Mouse (Mus musculus): Measurements from ENCODE around the gene Olah.

Olah gene

DNA sequence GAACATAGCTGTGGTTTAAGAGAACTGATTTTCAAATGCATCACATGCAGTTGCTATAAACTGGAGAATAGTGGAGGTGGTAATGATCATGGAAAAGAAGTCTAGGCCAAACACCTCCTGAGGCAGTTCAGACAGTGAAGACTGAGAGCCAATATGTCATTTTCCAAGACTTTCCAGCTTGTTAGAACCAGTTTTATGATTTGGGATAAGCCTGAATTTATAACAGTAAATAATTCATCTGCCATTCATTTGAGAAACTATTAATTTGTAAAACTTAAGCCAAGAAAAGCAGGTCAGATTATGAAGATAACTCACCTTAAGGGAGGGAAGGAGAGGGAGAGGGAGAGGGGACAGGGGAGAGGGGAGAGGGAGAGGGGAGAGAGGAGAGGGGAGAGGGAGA lies 43.9 kb downstream of the Olah start:
- DNase-seq (ENCODE audit: low read depth, low spot score), result no peak

DNA sequence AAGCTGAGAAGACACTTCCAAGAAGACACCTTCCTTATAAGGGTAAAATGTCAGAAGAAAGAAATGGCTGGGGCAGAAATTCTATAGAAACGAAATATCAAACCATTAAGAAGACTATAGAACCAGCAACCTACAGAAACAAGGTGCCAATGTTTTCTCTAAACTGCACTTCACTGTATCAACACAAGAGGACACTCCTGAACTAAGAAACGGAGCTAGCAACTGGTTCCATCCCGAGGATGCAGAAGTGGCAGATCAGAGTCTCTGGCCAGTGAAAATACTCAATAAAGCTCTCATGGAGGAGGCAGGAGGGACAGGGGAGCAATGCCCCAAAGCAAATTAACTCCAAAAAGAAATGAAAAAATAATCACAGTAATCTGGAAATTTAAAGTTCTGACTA lies 48.1 kb downstream of the Olah start:
- peak; percentile 38 for DNase-seq (ENCODE audit: low read depth, low spot score)

DNA sequence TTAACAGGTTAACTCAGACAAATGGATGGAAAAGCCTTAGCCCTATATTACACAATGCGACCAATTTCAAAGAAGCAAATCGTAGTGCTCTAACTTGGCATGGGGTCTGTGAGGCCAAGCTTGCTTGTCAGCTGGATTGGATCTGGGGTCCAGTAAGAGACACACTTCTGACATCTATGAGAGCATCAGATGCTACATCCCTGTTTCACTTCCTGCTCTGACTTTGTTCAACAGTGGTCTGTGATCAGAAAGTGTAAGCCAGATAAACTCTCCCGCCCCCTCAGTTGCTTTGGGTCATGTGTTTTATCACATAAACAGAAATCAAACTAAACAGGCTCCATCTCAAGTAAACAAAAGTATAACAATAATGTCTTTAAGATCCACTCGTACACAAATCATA lies 48.6 kb downstream of the Olah start:
- DNase-seq (ENCODE audit: low read depth, low spot score), result no peak

DNA sequence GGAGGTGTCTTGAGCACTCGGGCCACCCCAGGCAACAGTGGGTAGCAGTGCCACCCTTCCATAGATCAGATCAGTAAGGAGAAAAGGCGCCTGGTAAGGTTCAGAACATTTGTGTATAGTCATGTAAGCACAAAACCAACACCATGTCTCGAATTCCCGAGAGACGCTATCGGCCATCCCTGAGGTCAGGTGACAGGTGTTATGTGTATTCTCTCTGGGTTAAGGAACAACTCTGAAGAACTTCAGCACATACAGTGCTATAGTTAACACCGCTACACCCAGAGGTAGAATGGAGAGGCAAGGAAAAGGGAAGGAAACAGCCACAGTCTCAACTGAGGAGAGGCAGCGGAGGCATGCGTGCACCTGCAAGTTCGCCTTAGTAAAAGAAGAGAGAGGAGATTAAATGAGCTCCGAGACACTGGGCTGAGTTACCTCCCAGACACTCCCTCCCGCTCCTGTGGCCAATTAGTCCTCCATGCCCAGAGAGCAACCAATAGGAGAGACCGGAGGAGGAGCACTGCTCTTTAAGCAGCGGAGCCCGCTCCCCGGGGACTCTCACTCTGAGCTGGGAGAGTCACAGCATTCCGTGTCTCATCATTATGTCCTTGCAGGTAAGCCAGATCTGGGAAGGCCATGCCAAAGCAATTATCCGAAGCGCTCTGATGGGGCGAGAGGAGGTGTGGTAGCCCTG lies 61.3 kb downstream of the Olah start, which contains the start of gene Acbd7:
Gene Acbd7 (plus strand): TSS at position 558 of the 691 bp plus-strand sequence.
- peak; percentile 71 for DNase-seq (ENCODE audit: low read depth, low spot score)

DNA sequence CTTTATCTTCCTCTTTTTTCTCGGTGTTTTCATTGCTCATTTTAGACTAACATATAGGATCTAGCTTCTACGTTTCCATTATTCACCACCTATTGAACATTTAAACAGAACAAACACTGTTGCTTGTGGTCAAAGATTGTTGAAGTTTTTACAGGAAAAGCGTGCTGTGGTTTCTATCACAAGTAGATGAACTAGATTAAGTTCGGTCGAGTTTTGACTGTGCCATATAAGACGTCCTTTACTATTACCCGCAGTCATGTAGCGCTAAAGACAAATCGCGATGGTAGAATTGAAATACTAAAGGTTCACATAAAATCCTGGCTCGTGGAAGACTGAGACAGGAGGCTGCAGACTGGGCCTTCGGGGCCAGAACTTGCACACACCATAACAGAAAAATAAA lies 63.2 kb downstream of the Olah start:
- peak; percentile 74 for DNase-seq (ENCODE audit: low read depth, low spot score)

DNA sequence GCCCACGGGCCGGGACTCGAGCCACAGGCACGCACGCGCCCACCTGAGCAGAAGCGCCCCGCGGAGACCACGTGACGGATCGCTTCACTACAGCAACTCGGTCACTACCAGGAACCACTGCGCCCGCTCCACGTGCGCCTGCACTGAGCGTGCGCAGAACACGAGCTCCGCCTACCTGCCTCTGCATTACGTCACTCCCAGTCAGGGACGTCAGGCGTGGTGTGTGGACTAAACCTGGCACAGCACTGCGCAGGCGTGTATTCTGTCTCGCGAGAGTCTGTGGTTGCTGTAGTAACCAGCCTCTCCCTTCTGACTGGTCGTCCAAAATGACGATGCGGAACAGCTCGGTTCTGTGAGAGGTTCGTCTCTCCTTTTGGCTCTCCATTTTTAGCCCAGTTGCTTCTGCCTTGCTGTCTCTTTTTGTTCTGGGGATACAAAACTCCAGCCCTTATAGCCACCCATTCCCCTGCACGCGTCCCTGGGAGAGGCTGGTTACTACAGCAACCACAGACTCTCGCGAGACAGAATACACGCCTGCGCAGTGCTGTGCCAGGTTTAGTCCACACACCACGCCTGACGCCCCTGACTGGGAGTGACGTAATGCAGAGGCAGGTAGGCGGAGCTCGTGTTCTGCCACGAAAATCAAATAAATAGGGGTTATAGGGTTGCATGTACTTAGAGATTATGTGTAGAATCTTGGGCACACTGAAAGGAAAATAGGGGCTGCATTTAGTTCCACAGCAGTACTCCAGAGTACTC lies 64.3 kb downstream of the Olah start, which contains the start of gene Rpp38:
Gene Rpp38 (minus strand): TSS at position 160 of the 759 bp plus-strand sequence.
- DNase-seq (ENCODE audit: low read depth, low spot score), result peak; percentile 99

DNA sequence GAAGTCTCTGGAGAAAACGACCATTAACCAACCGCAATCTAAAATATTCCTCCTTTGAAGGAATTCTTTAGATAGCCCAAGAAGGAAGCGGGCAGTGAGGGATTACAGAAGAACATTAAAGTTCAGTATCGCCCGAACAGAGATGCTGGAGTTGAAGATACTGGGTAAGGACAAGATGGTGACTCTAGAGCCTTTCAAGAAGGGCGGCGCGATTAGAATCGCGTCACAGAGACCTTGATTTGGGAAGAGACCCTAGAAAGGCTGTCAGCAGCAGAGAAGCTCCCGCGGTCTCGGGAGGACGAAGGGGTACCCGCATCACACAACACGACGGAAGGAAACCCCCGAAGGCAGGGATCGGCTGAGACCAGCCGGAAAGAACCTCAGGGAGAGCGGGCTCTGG lies 65.0 kb downstream of the Olah start:
- no peak for DNase-seq (ENCODE audit: low read depth, low spot score)

DNA sequence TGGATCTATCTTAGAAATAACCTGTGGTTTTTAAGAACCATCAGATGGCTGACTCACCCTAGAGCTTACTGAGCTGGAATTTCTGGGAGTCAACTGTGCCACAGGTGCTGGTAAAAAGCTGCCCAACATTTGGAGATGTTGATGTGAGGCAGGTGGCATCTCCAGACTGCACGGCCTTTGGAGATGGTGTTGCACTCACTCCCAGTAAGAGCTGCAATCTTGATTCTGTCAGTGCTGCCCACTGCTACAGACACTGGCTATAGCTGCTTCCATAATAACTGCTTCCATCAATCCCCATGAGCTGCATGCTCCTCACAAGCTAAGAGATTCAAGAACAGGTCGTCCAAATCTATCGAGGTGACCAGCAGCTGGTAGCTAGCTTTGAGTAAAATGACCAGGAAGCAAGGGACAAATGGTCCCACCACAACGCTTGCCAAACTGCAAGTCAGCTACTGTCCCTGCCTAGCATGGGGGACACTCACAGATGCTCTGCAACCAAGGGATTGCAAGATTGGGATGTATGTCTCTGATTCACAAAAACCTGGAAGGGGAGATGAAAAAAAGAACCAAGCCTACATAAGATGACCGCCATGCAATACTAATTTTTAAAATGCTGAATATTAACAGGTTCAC lies 65.8 kb downstream of the Olah start:
- DNase-seq (ENCODE audit: low read depth, low spot score), result no peak

DNA sequence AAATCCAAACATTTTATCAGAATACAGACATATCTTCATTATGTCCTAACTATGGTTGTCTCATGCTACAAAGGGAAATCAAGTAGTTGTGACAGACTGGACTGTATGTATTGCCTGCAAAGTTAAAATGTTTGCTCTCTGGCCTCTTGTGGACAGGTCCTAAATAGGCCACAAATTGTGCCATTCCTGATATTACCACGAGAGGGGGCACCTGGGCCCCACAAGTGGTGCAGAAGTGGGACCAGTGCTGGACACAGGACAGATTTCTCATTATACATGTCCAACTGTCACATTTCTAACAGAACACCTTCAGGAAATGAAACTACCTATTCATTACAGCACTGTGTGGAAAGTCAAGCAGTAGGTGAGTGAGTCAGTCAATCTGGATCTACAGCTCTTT lies 69.7 kb downstream of the Olah start:
- DNase-seq (ENCODE audit: low read depth, low spot score), result peak; percentile 34

DNA sequence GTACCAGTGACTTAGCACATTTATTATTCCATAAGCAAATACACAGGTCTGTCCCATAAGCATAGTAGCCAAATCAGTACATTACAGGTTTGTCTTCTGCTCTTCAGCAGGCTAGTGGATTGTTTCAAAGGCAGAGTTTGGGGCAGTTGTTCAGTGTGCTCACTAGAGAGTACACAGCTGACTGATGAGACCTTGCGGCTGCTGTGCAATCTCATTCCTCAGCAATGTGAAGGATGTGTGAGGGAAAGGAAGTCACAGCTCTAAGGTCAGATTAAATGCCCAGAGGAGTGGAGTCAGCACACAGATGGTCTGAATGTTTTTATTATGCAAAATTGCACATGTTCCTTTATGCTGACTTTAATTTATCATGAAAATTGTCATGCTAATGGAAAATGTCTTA lies 70.5 kb downstream of the Olah start:
- DNase-seq (ENCODE audit: low read depth, low spot score), result no peak

DNA sequence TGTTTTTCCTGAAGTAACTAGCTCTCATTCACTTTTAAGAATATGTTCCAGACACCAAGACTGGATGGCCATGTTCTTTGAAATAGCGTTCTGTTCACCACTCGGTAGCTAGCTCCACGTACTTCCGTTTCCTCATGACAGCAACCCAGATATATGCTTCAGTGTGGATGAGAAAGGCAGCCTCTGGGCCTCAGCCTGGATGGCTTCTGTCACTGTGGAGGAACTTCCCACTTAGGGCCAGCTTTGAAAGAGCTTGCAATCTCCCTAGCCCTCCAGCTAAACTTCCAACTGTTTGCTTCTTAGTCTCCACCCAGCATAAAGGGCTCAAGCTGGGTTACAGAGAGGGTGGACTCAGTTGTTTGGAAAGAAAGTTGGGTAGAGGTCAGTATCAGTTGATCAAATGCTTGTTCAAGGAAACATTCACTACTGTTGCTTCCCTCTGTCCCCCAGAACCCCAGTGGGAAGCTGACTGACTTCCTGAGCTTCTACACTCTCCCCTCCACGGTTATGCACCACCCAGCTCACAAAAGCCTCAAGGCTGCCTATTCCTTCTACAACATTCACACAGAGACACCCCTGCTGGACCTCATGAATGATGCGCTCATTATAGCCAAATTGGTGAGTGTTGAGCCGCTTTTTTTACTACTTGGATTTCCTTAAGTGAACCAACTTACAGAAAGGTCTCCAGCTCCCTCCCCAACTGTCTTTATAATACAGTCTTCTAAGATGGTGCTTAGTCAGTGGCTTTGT lies 72.5 kb downstream of the Olah start:
- no peak for DNase-seq (ENCODE audit: low read depth, low spot score)

DNA sequence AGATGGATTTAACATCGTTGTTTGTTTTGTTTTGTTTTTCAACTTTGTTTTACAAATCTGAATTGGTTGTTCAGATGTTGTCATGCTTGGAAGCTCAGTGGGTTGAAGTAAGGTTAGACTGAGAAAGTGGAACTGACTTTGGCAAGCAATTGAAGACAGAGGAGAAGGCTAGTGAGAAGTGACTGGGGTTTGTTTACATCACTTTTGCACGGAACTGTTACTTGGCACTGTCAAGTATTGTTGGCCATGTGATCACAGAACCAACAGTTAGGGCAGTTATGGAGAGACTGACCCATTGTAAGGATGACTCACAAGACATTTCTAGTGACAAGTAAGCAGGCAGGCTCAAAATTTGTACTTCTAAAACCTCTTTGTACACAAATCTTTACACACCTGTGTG lies 73.9 kb downstream of the Olah start:
- DNase-seq (ENCODE audit: low read depth, low spot score), result no peak

DNA sequence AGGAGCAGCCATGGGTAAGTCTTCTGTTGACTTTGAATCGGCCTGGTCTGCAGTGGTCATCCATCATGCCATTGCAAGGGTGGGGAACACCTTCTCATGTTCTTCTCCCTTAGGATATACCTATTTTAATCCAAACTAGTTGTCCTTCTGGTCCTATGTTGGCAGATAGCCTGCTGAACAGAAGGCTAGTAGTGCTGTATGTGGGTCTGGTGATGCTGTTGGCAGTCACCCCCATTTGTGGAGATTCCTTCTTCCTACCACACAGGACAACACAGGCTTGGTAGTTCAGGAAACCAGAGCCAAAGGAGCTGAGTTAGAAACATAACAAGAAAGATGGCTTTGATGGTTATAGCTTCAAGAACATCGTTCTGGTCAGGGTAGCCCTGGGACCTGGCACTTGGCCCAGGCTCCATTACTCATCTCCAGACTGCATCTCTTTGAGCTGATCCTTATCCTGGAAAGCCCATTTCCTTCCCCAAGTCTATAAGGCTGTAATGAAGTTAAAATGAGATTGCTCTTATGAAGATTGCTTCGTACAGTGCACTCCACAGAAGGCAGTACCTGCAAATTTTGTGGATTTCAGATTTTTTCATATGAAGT lies 91.5 kb downstream of the Olah start:
- DNase-seq (ENCODE audit: low read depth, low spot score), result no peak

DNA sequence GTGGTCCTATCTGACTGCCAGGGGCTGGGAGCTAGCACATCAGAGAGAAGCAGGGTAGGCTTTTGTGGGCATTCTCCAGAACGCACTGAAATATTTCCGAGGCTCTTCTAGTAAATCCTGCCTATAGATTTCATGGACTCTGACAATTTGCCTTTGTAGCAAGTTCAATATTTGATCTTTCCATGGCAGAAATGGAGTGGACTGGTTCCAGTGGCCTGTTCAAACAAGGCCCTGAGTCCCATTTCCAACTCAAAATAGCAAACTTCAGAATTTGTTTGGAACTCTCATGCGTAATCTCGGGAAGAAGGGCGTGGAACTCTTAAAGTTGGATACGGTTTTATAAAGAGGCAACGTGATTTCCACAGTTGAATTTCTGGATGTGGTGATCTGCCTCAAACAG lies 101.2 kb downstream of the Olah start:
- DNase-seq (ENCODE audit: low read depth, low spot score), result no peak

DNA sequence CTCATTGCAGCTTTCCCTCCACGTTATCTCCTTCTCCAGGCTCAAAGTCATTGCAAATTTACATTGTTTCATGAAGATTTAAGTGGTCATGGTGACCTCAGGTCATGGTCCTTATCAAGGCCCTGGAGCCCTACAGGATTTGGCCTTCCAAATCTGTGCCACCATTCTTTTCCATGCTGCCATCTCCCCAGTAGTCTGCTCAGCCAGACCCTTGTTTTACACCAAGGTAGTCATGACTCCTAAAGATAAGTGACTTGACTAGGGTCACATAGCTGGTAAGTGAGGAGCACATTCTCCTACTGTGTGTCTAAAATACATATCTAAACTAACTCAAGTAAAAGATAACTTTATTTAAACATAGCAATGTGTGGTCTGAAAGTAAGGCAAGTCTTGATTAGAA lies 104.8 kb downstream of the Olah start:
- DNase-seq (ENCODE audit: low read depth, low spot score), result no peak

Data from CD4-positive helper T cell, adult 2 months (primary cell).